Mouse (Mus musculus): ENCODE results near the gene Map2.

GRCm38 (mm10) chr1:66430962-66431361, 255.9 kb downstream of the Map2 start:
- TF ChIP-seq ZC3H11A (IDR thresholded peaks at IDR 0.05; ENCODE audit: low read depth, low read length) (no peak), CTCF (IDR thresholded peaks at IDR 0.05 in 2 of 3, conservative IDR thresholded peaks at IDR 0.05 in 1 of 3; ENCODE audit: control insufficient read depth in 1 of 3, insufficient read depth in 1 of 3, low read depth in 2 of 3, low read length in 3 of 3, poor library complexity in 1 of 3, severe bottlenecking in 1 of 3) (no peak), BHLHE40 (IDR thresholded peaks at IDR 0.05; ENCODE audit: borderline replicate concordance, low read depth, low read length) (no peak), ETS1 (IDR thresholded peaks at IDR 0.05; ENCODE audit: low read depth, low read length) (no peak), E2F4 (IDR thresholded peaks at IDR 0.05; ENCODE audit: borderline replicate concordance, low read depth, low read length) (no peak), POLR2AphosphoS2 (IDR thresholded peaks at IDR 0.05; ENCODE audit: low read length) (no peak), JUND (IDR thresholded peaks at IDR 0.05; ENCODE audit: low read depth, low read length) (no peak), SMC3 (IDR thresholded peaks at IDR 0.05; ENCODE audit: low read depth, low read length) (no peak)
